Mouse (Mus musculus) C2C12 (cell line): ENCODE results near the gene Snx8.

Source experiments
- CEBPB ChIP-seq: IDR thresholded peaks from one replicate; pipeline ENCODE4 v1.6.1; 2011; ENCODE audit warnings: low read depth, mild to moderate bottlenecking, control low read depth, moderate library complexity
- CTCF ChIP-seq: IDR thresholded peaks from one replicate; pipeline ENCODE4 v1.5.1; 2011; ENCODE audit not compliant: control insufficient read depth, insufficient read depth, insufficient read length
- MAX ChIP-seq: IDR thresholded peaks from one replicate; pipeline ENCODE4 v1.6.1; 2011; ENCODE audit warnings: mild to moderate bottlenecking, control low read depth
- MYOD1 ChIP-seq: IDR thresholded peaks from one replicate; pipeline ENCODE4 v1.6.1; 2011; ENCODE audit warnings: low read depth; ENCODE audit not compliant: control insufficient read depth, insufficient read length
- MYOG ChIP-seq: IDR thresholded peaks from one replicate; pipeline ENCODE4 v1.6.1; 2011; ENCODE audit not compliant: control insufficient read depth, insufficient read length; ENCODE audit errors: extremely low read depth
- USF1 ChIP-seq: IDR thresholded peaks from one replicate; pipeline ENCODE4 v1.6.1; 2011; ENCODE audit warnings: low read depth, mild to moderate bottlenecking, control low read depth, moderate library complexity

DNA sequence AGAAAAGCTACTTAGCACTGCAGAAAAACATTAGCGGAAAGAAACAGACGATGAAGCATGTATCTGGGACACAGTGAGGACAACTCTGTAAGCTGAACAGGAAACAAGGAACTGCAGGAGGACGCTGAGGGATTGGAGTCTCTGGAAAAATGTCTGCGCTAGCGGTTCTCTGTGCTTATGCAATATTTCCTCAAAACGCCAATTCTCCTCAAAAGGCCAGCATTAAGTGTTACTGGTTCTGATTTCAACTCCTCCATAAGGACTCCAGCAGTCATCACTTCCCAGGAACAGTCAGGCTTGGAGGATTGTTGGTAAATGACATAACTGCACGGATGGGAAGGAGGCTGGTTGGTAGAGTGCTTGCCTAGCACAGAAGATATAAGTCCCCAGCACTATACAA is 7.9 kb downstream of the Snx8 start:
- no peak for TF ChIP-seq CTCF
- no peak for TF ChIP-seq MYOD1
- TF ChIP-seq USF1, result no peak
- TF ChIP-seq MAX, result no peak
- no peak for TF ChIP-seq CEBPB
- TF ChIP-seq MYOG, result no peak
